Comparison of ENCODE assay signal across 10 mouse cellular contexts in genomic region chr1:164543045-164543803, GRCm38 (mm10).
DNase-seq lines count a peak whose midpoint lies in the region; ATAC-seq and TF ChIP-seq lines count a peak whose summit lies in the region.
"Had no signal": no experiment of that assay in that cellular context is flagged by ENCODE, and none has a peak within 500 bp of the region (broad histone marks: within the 10 kb centered on the region; RNA-seq: fewer than 3 reads in every experiment).

No protein-coding gene starts in this region.

- no peaks in the 10 kb centered on the region for H3K36me3 ChIP-seq in kidney, embryonic 15.5 days
- H3K36me3 ChIP-seq in testis, adult 2 months (ENCODE audit: control insufficient read depth, insufficient read depth, low read length) = no peaks in the 10 kb centered on the region
- H3K36me3 ChIP-seq in intestine, postnatal 0 days (ENCODE audit: control insufficient read depth, insufficient read depth) = no peaks in the 10 kb centered on the region

- DNase-seq in kidney, adult 9 months = no peak
- DNase-seq in testis, postnatal 10 days (ENCODE audit: low spot score) = no peak
- peak; percentile 60 for DNase-seq in yolk sac, embryonic 10.5 days (ENCODE audit: low spot score)
- no peak for DNase-seq in cerebellum, adult 18-20 months
- no peak for DNase-seq in cerebellum, adult 9-11 months

- peak; percentile 62 for ATAC-seq in kidney, embryonic 15.5 days (replicated peaks; ENCODE audit: low FRiP score)
- peak; percentile 95 for ATAC-seq in intestine, postnatal 0 days

- no peaks in the 10 kb centered on the region for H3K4me1 ChIP-seq in kidney, embryonic 15.5 days
- no peaks in the 10 kb centered on the region for H3K4me1 ChIP-seq in testis, adult 2 months (ENCODE audit: control insufficient read depth, insufficient read depth, low read length)
- H3K4me1 ChIP-seq in intestine, postnatal 0 days (replicated peaks; ENCODE audit: control insufficient read depth, insufficient read depth, low read length) = no peaks in the 10 kb centered on the region; the same call in 1 of the 2 replicates

- H3K4me3 ChIP-seq in kidney, embryonic 15.5 days (replicated peaks) = no peak overlapping the region
- H3K4me3 ChIP-seq in testis, adult 2 months (ENCODE audit: control insufficient read depth, low read depth, low read length) = no peak overlapping the region
- H3K4me3 ChIP-seq in intestine, postnatal 0 days (ENCODE audit: low read depth, low read length) = no peak overlapping the region
- H3K4me3 ChIP-seq: erythroblast, embryonic 14.5 days had no signal

- H3K27ac ChIP-seq in kidney, embryonic 15.5 days = no peak overlapping the region
- peak overlapping the region; percentile 1; the same call in 1 of the 2 replicates for H3K27ac ChIP-seq in testis, adult 2 months (ENCODE audit: control insufficient read depth, insufficient read depth, low read depth, low read length)
- H3K27ac ChIP-seq in intestine, postnatal 0 days (ENCODE audit: low read depth, low read length) = peak overlapping the region; percentile 82
- H3K27ac ChIP-seq: macrophage had no signal

- TF ChIP-seq POLR2A in testis, adult 2 months (IDR thresholded peaks at IDR 0.05; ENCODE audit: control insufficient read depth, low read depth, low read length) = no peak

- no peaks in the 10 kb centered on the region for H3K27me3 ChIP-seq in kidney, embryonic 15.5 days
- no peaks in the 10 kb centered on the region for H3K27me3 ChIP-seq in testis, adult 2 months (ENCODE audit: control insufficient read depth, insufficient read depth, low read length)
- no peaks in the 10 kb centered on the region for H3K27me3 ChIP-seq in intestine, postnatal 0 days (replicated peaks; ENCODE audit: control insufficient read depth, insufficient read depth, low read length)

- no peaks in the 10 kb centered on the region for H3K9me3 ChIP-seq in kidney, embryonic 15.5 days (replicated peaks)
- H3K9me3 ChIP-seq in intestine, postnatal 0 days (ENCODE audit: control insufficient read depth) = no peaks in the 10 kb centered on the region

- H3K9ac ChIP-seq in kidney, embryonic 15.5 days = no peak overlapping the region
- no peak overlapping the region for H3K9ac ChIP-seq in intestine, postnatal 0 days (ENCODE audit: low read depth, low read length)

- no peak overlapping the region for H3K4me2 ChIP-seq in kidney, embryonic 15.5 days
- peak overlapping the region; percentile 1; the same call in 1 of the 2 replicates for H3K4me2 ChIP-seq in intestine, postnatal 0 days (replicated peaks; ENCODE audit: low read depth)

- WGBS in kidney, embryonic 15.5 days = 39% methylated on average over 9 of the region's 9 CpGs
- WGBS in intestine, postnatal 0 days = 19% methylated on average over 9 of the region's 9 CpGs

- no peak for TF ChIP-seq CTCF in testis, adult 2 months (IDR thresholded peaks at IDR 0.05; ENCODE audit: control insufficient read depth, insufficient read depth, insufficient replicate concordance, low read depth, low read length)
- no peak for TF ChIP-seq CTCF in intestine, postnatal 0 days (IDR thresholded peaks at IDR 0.05; ENCODE audit: low read depth)
